Mouse (Mus musculus): ENCODE results near the gene Cstf1.

Cstf1 gene

GRCm38 (mm10) chr2:172376999-172377515, 6.6 kb downstream of the Cstf1 start:
- no peak for DNase-seq (ENCODE audit: low spot score in 2 of 2)

- DNase-seq (ENCODE audit: low spot score in 2 of 2): peak; percentile 17 to 66
Observed at GRCm38 (mm10) chr2:172378332-172378731, 7.9 kb downstream of the Cstf1 start.

- DNase-seq (ENCODE audit: low spot score in 2 of 2): no peak
Observed at GRCm38 (mm10) chr2:172380513-172380912, 10.0 kb downstream of the Cstf1 start.

- DNase-seq (ENCODE audit: low spot score in 2 of 2): no peak
Observed at GRCm38 (mm10) chr2:172381341-172381740, 10.9 kb downstream of the Cstf1 start.

- DNase-seq (ENCODE audit: low spot score in 2 of 2): no peak
Observed at GRCm38 (mm10) chr2:172381898-172382297, 11.4 kb downstream of the Cstf1 start.

- no peak for DNase-seq (ENCODE audit: low spot score in 2 of 2)
Observed at GRCm38 (mm10) chr2:172384715-172385114, 14.2 kb downstream of the Cstf1 start.

- peak; percentile 29 to 41 for DNase-seq (ENCODE audit: low spot score in 2 of 2)
Observed at GRCm38 (mm10) chr2:172390341-172390740, 19.9 kb downstream of the Cstf1 start.

- no peak for DNase-seq (ENCODE audit: low spot score in 2 of 2)
Observed at GRCm38 (mm10) chr2:172392041-172392521, 21.6 kb downstream of the Cstf1 start.

GRCm38 (mm10) chr2:172393391-172394051, 23.0 kb downstream of the Cstf1 start, which contains the start of gene Cass4:
Gene Cass4, plus strand, starts transcription at chr2:172393794.
- DNase-seq (ENCODE audit: low spot score in 2 of 2): peak; percentile 30 to 65

- no peak for DNase-seq (ENCODE audit: low spot score in 2 of 2)
Observed at GRCm38 (mm10) chr2:172394052-172394392, 23.5 kb downstream of the Cstf1 start.

- DNase-seq (ENCODE audit: low spot score in 2 of 2): no peak
Observed at GRCm38 (mm10) chr2:172394671-172395070, 24.2 kb downstream of the Cstf1 start.

GRCm38 (mm10) chr2:172395961-172396360, 25.5 kb downstream of the Cstf1 start:
- DNase-seq (ENCODE audit: low spot score in 2 of 2): no peak

- DNase-seq (ENCODE audit: low spot score in 2 of 2): peak; percentile 28 to 61
Observed at GRCm38 (mm10) chr2:172399901-172400300, 29.4 kb downstream of the Cstf1 start.

- DNase-seq (ENCODE audit: low spot score in 2 of 2): peak; percentile 34 to 77
Observed at GRCm38 (mm10) chr2:172401116-172401825, 30.8 kb downstream of the Cstf1 start.

GRCm38 (mm10) chr2:172404239-172404638, 33.8 kb downstream of the Cstf1 start:
- DNase-seq (ENCODE audit: low spot score in 2 of 2): no peak

- DNase-seq (ENCODE audit: low spot score in 2 of 2): peak; percentile 34 to 54
Observed at GRCm38 (mm10) chr2:172405011-172405410, 34.5 kb downstream of the Cstf1 start.

GRCm38 (mm10) chr2:172406173-172406572, 35.7 kb downstream of the Cstf1 start:
- DNase-seq (ENCODE audit: low spot score in 2 of 2): no peak

GRCm38 (mm10) chr2:172407499-172407898, 37.0 kb downstream of the Cstf1 start:
- peak; percentile 49 to 63 for DNase-seq (ENCODE audit: low spot score in 2 of 2)

GRCm38 (mm10) chr2:172410686-172411085, 40.2 kb downstream of the Cstf1 start:
- DNase-seq (ENCODE audit: low spot score in 2 of 2): no peak

- no peak for DNase-seq (ENCODE audit: low spot score in 2 of 2)
Observed at GRCm38 (mm10) chr2:172411091-172411490, 40.6 kb downstream of the Cstf1 start.

GRCm38 (mm10) chr2:172412454-172412853, 42.0 kb downstream of the Cstf1 start:
- no peak for DNase-seq (ENCODE audit: low spot score in 2 of 2)

- DNase-seq (ENCODE audit: low spot score in 2 of 2): no peak
Observed at GRCm38 (mm10) chr2:172413273-172413672, 42.8 kb downstream of the Cstf1 start.

- DNase-seq (ENCODE audit: low spot score in 2 of 2): no peak
Observed at GRCm38 (mm10) chr2:172413894-172414293, 43.4 kb downstream of the Cstf1 start.

All from natural killer cell, adult 2 months (primary cell).